Mouse (Mus musculus) hindbrain, embryonic 10.5 days (tissue): Measurements from ENCODE around the gene Tmem8b. TPM values are rescaled to one million over a fixed set of nuclear protein-coding genes. Genes with fewer than 3 reads are reported as not detected.
A peak's percentile ranks its signal among the peaks of the same experiment; 100 is the strongest.

ENCODE experiments used
- DNase-seq: peaks from one replicate; pipeline ENCODE4 v3.0.0-alpha.2; 2017; ENCODE audit warnings: low spot score
- H3K27ac ChIP-seq: fragments of 300-500 bp; sonication (generic); 2 replicates; pipeline ENCODE4 v1.5.1; 2016; ENCODE audit warnings: mild to moderate bottlenecking, moderate library complexity
- H3K27me3 ChIP-seq: fragments of 300-500 bp; sonication (generic); 2 replicates; pipeline ENCODE4 v1.6.1; 2016; ENCODE audit warnings: mild to moderate bottlenecking; ENCODE audit not compliant: poor library complexity, insufficient read depth, severe bottlenecking
- H3K36me3 ChIP-seq: fragments of 300-500 bp; sonication (generic); 2 replicates; pipeline ENCODE4 v1.6.1; 2016; ENCODE audit warnings: mild to moderate bottlenecking, moderate library complexity
- H3K4me1 ChIP-seq: fragments of 300-500 bp; sonication (generic); replicated peaks from 2 replicates; pipeline ENCODE4 v1.6.1; 2016; ENCODE audit warnings: mild to moderate bottlenecking
- H3K4me3 ChIP-seq: fragments of 300-500 bp; sonication (generic); 2 replicates; pipeline ENCODE4 v1.5.1; 2016; ENCODE audit warnings: mild to moderate bottlenecking, moderate library complexity
- H3K9me3 ChIP-seq: fragments of 300-500 bp; sonication (generic); 2 replicates; pipeline ENCODE4 v1.6.1; 2016; ENCODE audit warnings: mild to moderate bottlenecking, moderate library complexity
- WGBS: fragments of 180-500 bp; shearing (Covaris S2); methylation state at CpG from one replicate; pipeline ENCODE4 v1.1.7; 2016; 5-methylcytosine and 5-hydroxymethylcytosine counted together
- polyA plus RNA-seq: library from polyadenylated mRNA; unstranded; fragments of >200 nt; fragmentation: Nextera tagmentation; extraction: Ambion mirVana; gene quantifications from 2 replicates; pipeline ENCODE4 v1.2.1, GENCODE M21; 2016

Gene Tmem8b
- polyA plus RNA-seq: 5.2 and 9.4 TPM in 2 replicates

GRCm38 (mm10) chr4:43668782-43669427 lies at the start of gene Tmem8b, which contains the start of gene Fam221b:
Gene Tmem8b (plus strand): TSS chr4:43668971.
Gene Fam221b (minus strand): TSS chr4:43669145.
- Histone ChIP-seq H3K27ac (peak within 1 kb of the TSS; percentile 94), H3K4me3 (peak within 1 kb of the TSS; percentile 83), H3K27me3 (peaks cover 58% of the 10 kb centered on the region), H3K36me3 (no peaks in the 10 kb centered on the region), H3K9me3 (no peaks in the 10 kb centered on the region), H3K4me1 (peaks cover 48% of the 10 kb centered on the region)
- WGBS: 2% methylated on average over 41 of the region's 41 CpGs
- DNase-seq: peak; percentile 89

DNA sequence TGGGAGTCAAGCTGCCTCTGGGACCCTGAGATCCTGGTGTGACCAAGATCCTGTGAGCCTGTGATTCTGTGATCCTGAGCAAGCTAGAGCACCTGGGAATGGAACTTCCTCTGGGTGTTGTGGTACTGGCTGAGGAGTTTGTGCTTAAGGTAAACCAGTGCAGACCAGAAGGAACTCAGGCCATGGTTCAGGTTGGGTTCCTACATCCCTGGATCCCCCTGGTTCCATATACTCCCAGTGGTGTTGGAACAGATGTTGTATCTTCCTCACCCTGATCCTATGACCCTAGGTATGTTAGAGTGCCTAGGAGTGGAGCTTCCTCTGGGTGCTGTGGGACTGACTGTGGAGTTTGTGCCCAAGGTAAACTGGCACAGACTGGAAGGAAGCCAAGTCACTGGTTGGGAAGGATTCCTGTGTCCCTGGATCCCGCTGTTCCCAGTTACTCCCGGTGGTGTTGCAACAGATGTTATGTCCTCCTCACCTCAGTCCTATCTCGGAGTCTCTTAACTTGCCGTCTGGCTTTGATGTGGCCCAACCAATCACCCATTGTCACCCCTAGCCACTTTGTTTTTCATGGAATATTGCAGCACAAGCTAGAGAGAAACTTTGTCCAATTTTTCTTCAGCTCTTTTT lies 48.5 kb upstream of the Tmem8b start:
- Histone ChIP-seq H3K27me3 (no peaks in the 10 kb centered on the region), H3K4me1 (no peaks in the 10 kb centered on the region)

DNA sequence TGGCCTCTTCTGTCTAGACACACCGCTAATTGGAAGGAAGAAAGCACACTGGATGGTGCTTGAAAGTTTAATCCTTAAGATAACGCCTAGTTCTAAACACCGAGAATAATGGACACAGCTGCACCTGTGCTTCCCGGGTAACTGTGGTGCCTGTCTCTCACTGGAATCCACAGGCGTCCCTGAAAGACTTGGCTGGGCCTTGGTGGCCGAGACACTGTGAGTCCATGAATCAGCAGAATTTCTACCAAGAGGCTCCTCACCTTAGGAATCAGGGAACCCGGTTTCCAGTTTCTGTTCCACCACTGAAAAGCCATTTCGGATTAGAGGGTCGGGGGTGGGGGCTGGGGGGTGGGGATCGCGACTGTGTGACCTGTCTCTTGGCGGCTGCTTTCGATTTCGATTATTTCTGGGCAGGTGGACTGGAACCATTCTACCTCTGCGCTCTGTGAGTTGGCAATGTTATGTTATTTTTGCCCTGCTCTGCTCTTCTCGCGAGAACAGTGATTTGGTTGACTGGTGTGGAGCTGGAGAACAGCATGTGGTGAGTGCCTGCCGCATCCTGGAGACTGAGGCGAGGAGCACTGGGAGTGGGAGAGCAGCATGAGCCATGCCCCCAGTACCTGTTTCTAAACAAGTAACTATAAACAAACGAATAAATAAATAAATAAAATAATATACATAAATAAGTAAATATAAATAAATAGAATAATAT lies 39.5 kb upstream of the Tmem8b start:
- Histone ChIP-seq H3K4me1 (peaks cover 45% of the 10 kb centered on the region), H3K27me3 (peaks cover 25% of the 10 kb centered on the region), H3K27ac (no peak overlapping the region), H3K4me3 (no peak overlapping the region), H3K9me3 (peaks cover 24% of the 10 kb centered on the region), H3K36me3 (no peaks in the 10 kb centered on the region)
- DNase-seq: peak; percentile 29
- 44% methylated on average over 20 of the region's 20 CpGs for WGBS

More for the DNA sequence above, 48.5 kb upstream of the Tmem8b start:
- H3K36me3 ChIP-seq: no peaks in the 10 kb centered on the region
- no peak overlapping the region for H3K4me3 ChIP-seq
- peaks cover 15% of the 10 kb centered on the region for H3K9me3 ChIP-seq
- H3K27ac ChIP-seq: no peak overlapping the region
- DNase-seq: no peak
- 84% methylated on average over 4 of the region's 4 CpGs for WGBS

- Histone ChIP-seq H3K4me1 (peaks cover 49% of the 10 kb centered on the region), H3K4me3 (peak overlapping the region; percentile 75; the same call in 1 of the 2 replicates), H3K27ac (peak overlapping the region; percentile 95), H3K36me3 (no peaks in the 10 kb centered on the region), H3K9me3 (peaks cover 16% of the 10 kb centered on the region), H3K27me3 (peaks cover 28% of the 10 kb centered on the region)
- peak; percentile 80 for DNase-seq
- WGBS: 5% methylated on average over 5 of the region's 5 CpGs
These were observed 38.7 kb upstream of the Tmem8b start for GRCm38 (mm10) chr4:43630030-43630581.

GRCm38 (mm10) chr4:43630671-43631045 lies 38.1 kb upstream of the Tmem8b start:
- Histone ChIP-seq H3K27me3 (peaks cover 28% of the 10 kb centered on the region), H3K9me3 (peaks cover 11% of the 10 kb centered on the region), H3K4me1 (peaks cover 49% of the 10 kb centered on the region), H3K4me3 (peak overlapping the region; percentile 75), H3K27ac (peak overlapping the region; percentile 95), H3K36me3 (no peaks in the 10 kb centered on the region)
- 22% methylated on average over 5 of the region's 5 CpGs for WGBS
- peak; percentile 48 for DNase-seq

DNA sequence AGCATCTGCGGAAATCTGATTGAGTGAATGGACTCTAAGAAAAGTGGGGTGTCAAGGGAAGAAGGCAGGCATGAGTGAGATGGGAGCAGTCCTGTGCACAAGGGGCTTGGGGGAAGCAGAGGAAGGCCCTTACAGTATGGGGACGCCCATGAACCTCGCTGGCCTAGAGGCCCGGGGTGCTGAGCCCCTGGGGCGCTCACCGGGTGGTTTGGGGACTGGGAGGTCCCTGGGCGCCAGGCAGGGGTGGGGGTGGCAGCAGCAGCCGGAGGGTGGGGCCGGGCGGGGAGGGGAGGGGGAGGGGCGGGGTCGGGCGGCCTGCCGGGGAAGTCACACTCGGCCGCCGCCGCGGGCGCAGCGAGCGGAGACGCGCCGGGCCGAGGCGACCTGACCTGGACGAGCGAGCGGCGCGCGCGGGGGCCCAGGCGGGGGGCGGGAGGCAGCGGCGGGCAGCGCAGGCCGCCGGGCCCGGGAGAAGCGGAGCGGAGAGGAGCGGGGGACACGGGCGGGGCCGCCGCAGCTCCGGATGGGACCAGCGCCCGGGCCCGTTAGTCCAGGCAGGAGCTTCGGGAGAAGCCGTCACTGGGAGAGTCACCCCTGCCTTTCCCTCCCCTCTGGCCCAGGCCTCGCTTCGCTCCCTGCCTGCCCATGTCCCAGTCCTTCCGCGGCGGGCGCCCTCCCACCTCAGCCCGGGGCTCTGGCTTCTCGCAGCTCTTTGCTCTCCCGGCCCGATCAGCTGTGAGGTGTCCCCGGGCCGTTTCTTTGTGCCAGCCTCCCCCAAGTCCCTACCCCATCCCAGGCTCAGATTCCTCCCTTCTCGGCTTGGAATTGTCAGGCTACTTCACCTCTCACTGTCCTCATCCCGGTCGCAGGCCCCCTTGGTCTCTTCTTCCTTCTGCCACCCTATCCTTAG lies 37.5 kb upstream of the Tmem8b start, which contains the start of gene Npr2:
Gene Npr2, plus strand, starts transcription at position 890 of the 910 bp plus-strand sequence.
- DNase-seq: peak; percentile 72
- Histone ChIP-seq H3K4me3 (peak within 1 kb of the TSS; percentile 75), H3K27ac (peak within 1 kb of the TSS; percentile 95), H3K36me3 (no peaks in the 10 kb centered on the region), H3K9me3 (peaks cover 5% of the 10 kb centered on the region; the same call in 1 of the 2 replicates), H3K27me3 (peaks cover 28% of the 10 kb centered on the region), H3K4me1 (peaks cover 49% of the 10 kb centered on the region)
- 2% methylated on average over 66 of the region's 70 CpGs for WGBS

GRCm38 (mm10) chr4:43631956-43632920 lies 36.5 kb upstream of the Tmem8b start:
- DNase-seq: peak; percentile 10
- H3K4me3 ChIP-seq: peak overlapping the region; percentile 75
- WGBS: 45% methylated on average over 42 of the region's 42 CpGs
- H3K4me1 ChIP-seq: peaks cover 49% of the 10 kb centered on the region
- H3K9me3 ChIP-seq: no peaks in the 10 kb centered on the region
- peaks cover 28% of the 10 kb centered on the region for H3K27me3 ChIP-seq
- peak overlapping the region; percentile 95 for H3K27ac ChIP-seq
- no peaks in the 10 kb centered on the region for H3K36me3 ChIP-seq

GRCm38 (mm10) chr4:43633296-43633695 lies 35.5 kb upstream of the Tmem8b start:
- Histone ChIP-seq H3K27me3 (peaks cover 28% of the 10 kb centered on the region), H3K36me3 (no peaks in the 10 kb centered on the region), H3K4me1 (peaks cover 49% of the 10 kb centered on the region), H3K4me3 (peak overlapping the region; percentile 75), H3K9me3 (no peaks in the 10 kb centered on the region), H3K27ac (no peak overlapping the region)
- DNase-seq: peak; percentile 27
- 81% methylated on average over 8 of the region's 8 CpGs for WGBS

DNA sequence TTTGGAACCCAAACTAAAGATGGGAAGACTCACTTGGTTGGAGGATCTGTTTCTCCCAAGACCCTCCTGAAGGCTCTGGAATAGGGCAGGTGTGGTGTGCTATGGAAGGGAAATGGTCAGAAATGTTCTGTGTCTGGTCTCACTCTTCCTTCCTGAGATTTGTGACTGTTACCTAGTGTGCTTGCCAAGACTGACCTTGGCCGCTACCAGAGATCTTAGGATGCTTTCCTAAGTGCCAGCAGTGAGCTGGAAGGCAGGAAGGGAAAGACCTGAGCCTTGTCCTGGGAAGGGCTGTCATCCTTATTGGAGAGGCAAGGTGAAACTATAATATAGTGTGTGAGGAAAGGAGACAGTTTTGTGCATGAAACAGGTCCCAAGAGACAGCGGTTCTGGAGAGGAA lies 35.0 kb upstream of the Tmem8b start:
- H3K4me3 ChIP-seq: peak overlapping the region; percentile 75
- H3K27ac ChIP-seq: no peak overlapping the region

DNA sequence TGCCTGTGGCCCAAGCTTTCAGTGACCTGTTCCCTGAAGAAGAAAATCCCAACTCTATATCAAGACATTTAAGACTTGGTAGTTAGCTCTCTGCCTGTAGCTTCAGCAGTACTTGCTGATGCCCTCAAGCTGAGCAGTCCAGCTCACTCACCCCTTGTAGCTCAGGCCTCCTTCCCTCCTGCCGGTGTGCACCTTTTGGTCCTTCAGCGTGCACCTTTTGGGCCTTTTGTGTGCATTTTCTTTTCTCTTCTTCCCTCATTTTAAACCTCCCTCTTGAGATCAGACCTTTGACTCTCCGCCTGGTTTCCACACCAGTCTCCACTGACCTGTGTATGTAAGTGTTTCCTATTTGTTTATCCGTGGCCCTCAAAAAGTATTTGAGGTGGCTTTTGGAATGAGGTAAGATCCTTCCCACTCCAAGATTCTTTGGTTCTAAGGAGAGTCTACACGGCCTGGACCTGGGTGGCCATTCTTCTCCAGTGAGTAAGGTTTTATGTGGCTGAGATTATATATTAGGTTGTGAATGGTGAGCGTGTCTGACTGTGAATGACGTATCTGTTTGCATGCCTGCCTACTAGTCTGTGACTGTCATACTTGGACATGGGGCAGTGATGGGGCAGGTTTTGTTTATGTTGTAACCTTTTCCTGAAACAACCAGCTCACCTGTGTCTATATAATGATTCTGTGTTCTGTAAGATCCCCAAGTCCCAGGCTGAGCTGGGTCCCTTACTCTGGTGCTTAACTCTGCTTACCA lies 34.0 kb upstream of the Tmem8b start:
- no peaks in the 10 kb centered on the region for H3K36me3 ChIP-seq
- no peak overlapping the region for H3K27ac ChIP-seq
- no peak overlapping the region for H3K4me3 ChIP-seq
- WGBS: 87% methylated on average over 7 of the region's 7 CpGs
- H3K4me1 ChIP-seq: peaks cover 46% of the 10 kb centered on the region
- H3K9me3 ChIP-seq: no peaks in the 10 kb centered on the region
- peaks cover 28% of the 10 kb centered on the region for H3K27me3 ChIP-seq
- DNase-seq: no peak

More for the DNA sequence above, 35.0 kb upstream of the Tmem8b start:
- H3K4me1 ChIP-seq: peaks cover 49% of the 10 kb centered on the region
- no peaks in the 10 kb centered on the region for H3K9me3 ChIP-seq
- no peak for DNase-seq
- WGBS: 93% methylated on average over 2 of the region's 2 CpGs
- no peaks in the 10 kb centered on the region for H3K36me3 ChIP-seq
- peaks cover 28% of the 10 kb centered on the region for H3K27me3 ChIP-seq
